Comparison of ENCODE assay signal across 1 mouse cellular context in genomic region chr19:34562556-34562955, GRCm38 (mm10).
A peak's percentile ranks its signal among the peaks of the same experiment; 100 is the strongest.
TF ChIP-seq lines count a peak whose summit lies in the region.

No protein-coding gene starts in this region.

TF ChIP-seq in MEL, 35 proteins besides CTCF, POLR2A, EP300 and RAD21 (continued from another document):
- TF ChIP-seq MXI1 (IDR thresholded peaks at IDR 0.05; ENCODE audit: low read depth, low read length): peak; percentile 43; the same call in 1 of the 2 replicates
- TF ChIP-seq POLR2AphosphoS2 (IDR thresholded peaks at IDR 0.05; ENCODE audit: low read length): no peak
- TF ChIP-seq SIN3A (IDR thresholded peaks at IDR 0.05; ENCODE audit: low read length): peak; percentile 63
- no peak for TF ChIP-seq ZNF384 (IDR thresholded peaks at IDR 0.05; ENCODE audit: low read depth, low read length)
- TF ChIP-seq E2F4 (IDR thresholded peaks at IDR 0.05; ENCODE audit: borderline replicate concordance, low read depth, low read length): no peak
- no peak for TF ChIP-seq ZKSCAN1 (IDR thresholded peaks at IDR 0.05; ENCODE audit: low read depth, low read length)
- peak; percentile 63 for TF ChIP-seq TAL1 (IDR thresholded peaks at IDR 0.05; ENCODE audit: low read length)
- no peak for TF ChIP-seq ZC3H11A (IDR thresholded peaks at IDR 0.05; ENCODE audit: low read depth, low read length)
- TF ChIP-seq NELFE (IDR thresholded peaks at IDR 0.05; ENCODE audit: low read depth, low read length): no peak; the same call in 1 of the 2 replicates
- peak; percentile 62; the same call in 1 of the 2 replicates for TF ChIP-seq ELF1 (IDR thresholded peaks at IDR 0.05; ENCODE audit: low read depth, low read length)
- TF ChIP-seq BHLHE40 (IDR thresholded peaks at IDR 0.05; ENCODE audit: borderline replicate concordance, low read depth, low read length): peak; percentile 65; the same call in 1 of the 2 replicates
- TF ChIP-seq MAFK (IDR thresholded peaks at IDR 0.05; ENCODE audit: borderline replicate concordance, low read depth, low read length): no peak
- no peak for TF ChIP-seq GABPA (IDR thresholded peaks at IDR 0.05; ENCODE audit: low read depth, low read length)
- TF ChIP-seq CHD1 (IDR thresholded peaks at IDR 0.05; ENCODE audit: low read depth, low read length): no peak
- TF ChIP-seq SMC3 (IDR thresholded peaks at IDR 0.05; ENCODE audit: low read depth, low read length): no peak
- TF ChIP-seq KAT2A (conservative IDR thresholded peaks at IDR 0.05; ENCODE audit: low read depth, low read length): no peak
- TF ChIP-seq JUND (IDR thresholded peaks at IDR 0.05; ENCODE audit: low read depth, low read length): no peak
- TF ChIP-seq GATA1 (IDR thresholded peaks at IDR 0.05; ENCODE audit: low read depth, low read length): peak; percentile 84
- 0 out of 2 replicates have a peak, but pooled peaks have one; percentile 51 for TF ChIP-seq MYC (IDR thresholded peaks at IDR 0.05; ENCODE audit: low read depth, low read length)
- no peak for TF ChIP-seq USF2 (IDR thresholded peaks at IDR 0.05; ENCODE audit: borderline replicate concordance in 1 of 2, insufficient read depth in 1 of 2, low read depth in 1 of 2, low read length in 2 of 2)
- TF ChIP-seq TCF12 (IDR thresholded peaks at IDR 0.05; ENCODE audit: low read depth, low read length): peak; percentile 65; the same call in 1 of the 2 replicates
- no peak for TF ChIP-seq NRF1 (IDR thresholded peaks at IDR 0.05; ENCODE audit: insufficient read depth, low read depth, low read length, poor library complexity, severe bottlenecking)
- 0 out of 2 replicates have a peak, but pooled peaks have one; percentile 57 for TF ChIP-seq HCFC1 (IDR thresholded peaks at IDR 0.05; ENCODE audit: low read depth, low read length)
- no peak for TF ChIP-seq USF1 (IDR thresholded peaks at IDR 0.05; ENCODE audit: low read depth, low read length)
- no peak for TF ChIP-seq MEF2A (IDR thresholded peaks at IDR 0.05; ENCODE audit: extremely low read depth, insufficient replicate concordance, low read depth, low read length, poor library complexity, severe bottlenecking)
- TF ChIP-seq MYB (IDR thresholded peaks at IDR 0.05; ENCODE audit: low read depth, low read length): no peak
